Mouse (Mus musculus) spleen, adult 2 months (tissue): ENCODE data around the gene Gm35315. TPM values are rescaled to one million over a fixed set of nuclear protein-coding genes. Genes with fewer than 3 reads are reported as not detected.

ENCODE experiments used
- DNase-seq, 2 experiments: peaks; one replicate each; pipeline versions ENCODE4 v3.0.0 to v3.0.0-alpha.2; 2012 to 2021; ENCODE audit warnings: low spot score in 2 of 2, low read depth in 1 of 2
- H3K27ac ChIP-seq: fragments of 200-500 bp; 2 replicates; pipeline ENCODE4 v1.5.1; 2012; ENCODE audit warnings: low read length, inconsistent platforms; ENCODE audit not compliant: insufficient read depth
- H3K27me3 ChIP-seq: fragments of 200-500 bp; 2 replicates; pipeline ENCODE4 v1.6.1; 2012; ENCODE audit warnings: mild to moderate bottlenecking, moderate library complexity, low read length, inconsistent platforms; ENCODE audit not compliant: control insufficient read depth, insufficient read depth
- H3K36me3 ChIP-seq: fragments of 200-500 bp; 2 replicates; pipeline ENCODE4 v1.6.1; 2012; ENCODE audit warnings: mild to moderate bottlenecking, low read length, inconsistent platforms; ENCODE audit not compliant: control insufficient read depth, insufficient read depth
- H3K4me1 ChIP-seq: fragments of 200-500 bp; 2 replicates; pipeline ENCODE4 v1.6.1; 2011; ENCODE audit warnings: inconsistent platforms; ENCODE audit not compliant: control insufficient read depth, insufficient read depth, insufficient read length
- H3K4me3 ChIP-seq: fragments of 200-500 bp; 2 replicates; pipeline ENCODE4 v1.5.1; 2011; ENCODE audit warnings: mild to moderate bottlenecking, inconsistent platforms; ENCODE audit not compliant: insufficient read depth, insufficient read length; ENCODE audit errors: extremely low read depth
- CTCF ChIP-seq: fragments of 200-500 bp; IDR thresholded peaks from 2 replicates; pipeline ENCODE4 v1.5.1; 2011; ENCODE audit warnings: mild to moderate bottlenecking, inconsistent platforms; ENCODE audit not compliant: insufficient read depth, insufficient read length, insufficient replicate concordance; ENCODE audit errors: extremely low read depth
- POLR2A ChIP-seq: fragments of 200-500 bp; IDR thresholded peaks from 2 replicates; pipeline ENCODE4 v1.6.1; 2011; ENCODE audit warnings: low read depth, low read length, inconsistent platforms
- WGBS: fragments of 180-500 bp; shearing (Covaris S2); methylation state at CpG from one replicate; pipeline ENCODE4 v1.1.7; 2018; 5-methylcytosine and 5-hydroxymethylcytosine counted together
- polyA plus RNA-seq: library from polyadenylated mRNA; depleted of rRNA; stranded (reverse); fragments of >200 nt; gene quantifications from 2 replicates; pipeline ENCODE4 v1.2.3, GENCODE M21; 2012; rRNA removed

Gm35315 gene
- polyA plus RNA-seq: 0.04 and 0.11 TPM in 2 replicates

GRCm38 (mm10) chr5:110094030-110094846, at the start of gene Gm35315:
Gene Gm35315 (minus strand): TSS chr5:110094420.
- H3K4me1 ChIP-seq: no peaks in the 10 kb centered on the region
- peak within 1 kb of the TSS; percentile 60 for H3K4me3 ChIP-seq
- H3K27me3 ChIP-seq: no peaks in the 10 kb centered on the region
- TF ChIP-seq CTCF (no peak), POLR2A (peak; percentile 43; the same call in 1 of the 2 replicates)
- peak; percentile 84 for DNase-seq
- WGBS: under 1% methylated on average over 25 of the region's 25 CpGs
- no peaks in the 10 kb centered on the region for H3K36me3 ChIP-seq
- H3K27ac ChIP-seq: peak within 1 kb of the TSS; percentile 85

- Histone ChIP-seq H3K4me3 (no peak overlapping the region), H3K4me1 (no peaks in the 10 kb centered on the region), H3K27me3 (no peaks in the 10 kb centered on the region), H3K36me3 (peaks cover 27% of the 10 kb centered on the region), H3K27ac (no peak overlapping the region)
- WGBS: 94% methylated on average over 5 of the region's 5 CpGs
- no peak for DNase-seq
- TF ChIP-seq POLR2A (no peak), CTCF (peak; percentile 18; the same call in 1 of the 2 replicates)
These were observed 48.8 kb upstream of the Gm35315 start for GRCm38 (mm10) chr5:110143007-110143406.

- 82% methylated on average over 2 of the region's 2 CpGs for WGBS
- no peak overlapping the region for H3K4me3 ChIP-seq
- H3K4me1 ChIP-seq: no peaks in the 10 kb centered on the region
- peaks cover 24% of the 10 kb centered on the region for H3K36me3 ChIP-seq
- no peak for TF ChIP-seq CTCF
- TF ChIP-seq POLR2A: no peak
- H3K27ac ChIP-seq: no peak overlapping the region
- no peaks in the 10 kb centered on the region for H3K27me3 ChIP-seq
- no peak for DNase-seq
These were observed 48.1 kb upstream of the Gm35315 start for GRCm38 (mm10) chr5:110142309-110142708.

- no peak for DNase-seq
- WGBS: 91% methylated on average over 7 of the region's 7 CpGs
- Histone ChIP-seq H3K4me3 (no peak overlapping the region), H3K36me3 (peaks cover 18% of the 10 kb centered on the region), H3K4me1 (no peaks in the 10 kb centered on the region), H3K27me3 (no peaks in the 10 kb centered on the region), H3K27ac (no peak overlapping the region)
- no peak for TF ChIP-seq POLR2A
- TF ChIP-seq CTCF: no peak
These were observed 46.2 kb upstream of the Gm35315 start for GRCm38 (mm10) chr5:110140424-110140823.

- Histone ChIP-seq H3K27me3 (no peaks in the 10 kb centered on the region), H3K4me1 (no peaks in the 10 kb centered on the region), H3K4me3 (no peak overlapping the region), H3K27ac (no peak overlapping the region), H3K36me3 (peaks cover 12% of the 10 kb centered on the region)
- no peak for TF ChIP-seq CTCF
- TF ChIP-seq POLR2A: no peak
- no peak for DNase-seq
- 90% methylated on average over 3 of the region's 3 CpGs for WGBS
These were observed 45.1 kb upstream of the Gm35315 start for GRCm38 (mm10) chr5:110139325-110139724.

GRCm38 (mm10) chr5:110137816-110138215, 43.6 kb upstream of the Gm35315 start:
- Histone ChIP-seq H3K4me1 (no peaks in the 10 kb centered on the region), H3K27ac (no peak overlapping the region), H3K36me3 (peaks cover 7% of the 10 kb centered on the region), H3K4me3 (no peak overlapping the region), H3K27me3 (no peaks in the 10 kb centered on the region)
- DNase-seq: no peak
- TF ChIP-seq CTCF (no peak), POLR2A (no peak)
- 99% methylated on average over 3 of the region's 3 CpGs for WGBS

- TF ChIP-seq CTCF (no peak), POLR2A (no peak)
- H3K36me3 ChIP-seq: peaks cover 3% of the 10 kb centered on the region
- H3K4me1 ChIP-seq: no peaks in the 10 kb centered on the region
- 4% methylated on average over 18 of the region's 18 CpGs for WGBS
- H3K4me3 ChIP-seq: peak overlapping the region; percentile 88
- no peak for DNase-seq
- H3K27ac ChIP-seq: peak overlapping the region; percentile 76
- no peaks in the 10 kb centered on the region for H3K27me3 ChIP-seq
These were observed 41.9 kb upstream of the Gm35315 start for GRCm38 (mm10) chr5:110136087-110136464.
